Mouse (Mus musculus) midbrain, embryonic 12.5 days (tissue): ENCODE measurements around the gene 1700123K08Rik. TPM values are rescaled to one million over a fixed set of nuclear protein-coding genes. Genes with fewer than 3 reads are reported as not detected.
"Not testable (repeated sequence)": the region's sequence is repeated elsewhere in the genome, so short reads cannot be mapped to it uniquely, and the experiment has no call there.

Source experiments
- ATAC-seq: fragments of 200-750 bp; cut with Nextera tagmentation; 2 replicates; pipeline ENCODE4 v1.8.0; 2017; ENCODE audit warnings: low read depth, moderate TSS enrichment, moderate library complexity; ENCODE audit not compliant: low FRiP score
- H3K27ac ChIP-seq: fragments of 300-500 bp; sonication (generic); replicated peaks from 2 replicates; pipeline ENCODE4 v1.5.1; 2016; ENCODE audit warnings: mild to moderate bottlenecking
- H3K27me3 ChIP-seq: fragments of 300-500 bp; sonication (generic); 2 replicates; pipeline ENCODE4 v1.6.1; 2016; ENCODE audit warnings: mild to moderate bottlenecking
- H3K36me3 ChIP-seq: fragments of 300-500 bp; sonication (generic); 2 replicates; pipeline ENCODE4 v1.6.1; 2016
- H3K4me1 ChIP-seq: fragments of 300-500 bp; sonication (generic); 2 replicates; pipeline ENCODE4 v1.6.1; 2016
- H3K4me2 ChIP-seq: fragments of 300-500 bp; sonication (generic); replicated peaks from 2 replicates; pipeline ENCODE4 v1.6.1; 2016; ENCODE audit warnings: mild to moderate bottlenecking, moderate library complexity
- H3K4me3 ChIP-seq: fragments of 300-500 bp; sonication (generic); 2 replicates; pipeline ENCODE4 v1.5.1; 2016; ENCODE audit warnings: mild to moderate bottlenecking
- H3K9ac ChIP-seq: fragments of 300-500 bp; sonication (generic); replicated peaks from 2 replicates; pipeline ENCODE4 v1.6.1; 2016; ENCODE audit warnings: mild to moderate bottlenecking, moderate library complexity
- H3K9me3 ChIP-seq: fragments of 300-500 bp; sonication (generic); 2 replicates; pipeline ENCODE4 v1.6.1; 2016; ENCODE audit warnings: mild to moderate bottlenecking
- WGBS: fragments of 180-500 bp; shearing (Covaris S2); methylation state at CpG from one replicate; pipeline ENCODE4 v1.1.7; 2016; 5-methylcytosine and 5-hydroxymethylcytosine counted together
- microRNA-seq: library from miRNA; unstranded; fragments of <30 nt; microRNA quantifications from one replicate; pipeline ENCODE4, GENCODE M21; 2017
- polyA plus RNA-seq: library from polyadenylated mRNA; unstranded; fragments of >200 nt; fragmentation: Nextera tagmentation; extraction: Ambion mirVana; gene quantifications from 2 replicates; pipeline ENCODE4 v1.2.1, GENCODE M21; 2016

The 1700123K08Rik gene
- not detected in 2 replicates for polyA plus RNA-seq

GRCm38 (mm10) chr5:138564612-138565011, at the start of gene 1700123K08Rik:
Gene 1700123K08Rik, minus strand, starts transcription at chr5:138564712.
- WGBS: 89% methylated on average over 2 of the region's 2 CpGs

DNA sequence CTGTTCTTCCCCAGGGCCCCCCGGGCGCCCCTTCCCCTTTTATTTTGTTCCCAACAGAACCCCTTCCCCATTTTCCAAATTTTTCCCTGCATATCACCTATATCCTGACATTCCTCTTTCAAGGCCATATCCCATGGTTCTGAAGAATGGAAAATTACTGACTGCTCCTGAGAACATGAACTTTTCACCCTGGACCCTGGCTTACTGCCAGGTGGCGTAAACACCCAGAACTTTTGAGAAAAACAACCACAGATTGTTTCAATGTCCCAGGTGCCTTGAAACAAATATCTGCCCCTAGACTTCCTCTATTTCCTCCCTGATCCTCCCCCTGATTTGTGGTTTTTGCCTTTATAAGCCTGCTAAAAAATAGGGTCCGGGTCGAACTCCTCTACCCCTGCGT, 22.9 kb upstream of the 1700123K08Rik start:
- no peak overlapping the region for H3K4me2 ChIP-seq
- WGBS: 91% methylated on average over 6 of the region's 6 CpGs

More at GRCm38 (mm10) chr5:138564612-138565011, at the start of gene 1700123K08Rik:
- not testable (repeated sequence) for H3K27ac ChIP-seq, H3K4me1 ChIP-seq, H3K4me3 ChIP-seq, H3K9ac ChIP-seq, ATAC-seq, H3K27me3 ChIP-seq, H3K9me3 ChIP-seq, H3K4me2 ChIP-seq, H3K36me3 ChIP-seq

GRCm38 (mm10) chr5:138571623-138572022, 7.1 kb upstream of the 1700123K08Rik start:
- H3K4me2 ChIP-seq: no peak overlapping the region
- no peaks in the 10 kb centered on the region for H3K4me1 ChIP-seq
- H3K9ac ChIP-seq: no peak overlapping the region
- no peaks in the 10 kb centered on the region for H3K27me3 ChIP-seq
- 58% methylated on average over 4 of the region's 4 CpGs for WGBS
- no peaks in the 10 kb centered on the region for H3K36me3 ChIP-seq
- ATAC-seq: no peak
- H3K27ac ChIP-seq: no peak overlapping the region
- no peaks in the 10 kb centered on the region for H3K9me3 ChIP-seq
- no peak overlapping the region for H3K4me3 ChIP-seq

More for the DNA sequence above, 22.9 kb upstream of the 1700123K08Rik start:
- H3K27ac ChIP-seq: no peak overlapping the region
- peaks cover 12% of the 10 kb centered on the region for H3K9me3 ChIP-seq
- no peaks in the 10 kb centered on the region for H3K4me1 ChIP-seq
- ATAC-seq: no peak
- H3K4me3 ChIP-seq: no peak overlapping the region
- H3K9ac ChIP-seq: no peak overlapping the region
- H3K36me3 ChIP-seq: no peaks in the 10 kb centered on the region
- H3K27me3 ChIP-seq: no peaks in the 10 kb centered on the region

DNA sequence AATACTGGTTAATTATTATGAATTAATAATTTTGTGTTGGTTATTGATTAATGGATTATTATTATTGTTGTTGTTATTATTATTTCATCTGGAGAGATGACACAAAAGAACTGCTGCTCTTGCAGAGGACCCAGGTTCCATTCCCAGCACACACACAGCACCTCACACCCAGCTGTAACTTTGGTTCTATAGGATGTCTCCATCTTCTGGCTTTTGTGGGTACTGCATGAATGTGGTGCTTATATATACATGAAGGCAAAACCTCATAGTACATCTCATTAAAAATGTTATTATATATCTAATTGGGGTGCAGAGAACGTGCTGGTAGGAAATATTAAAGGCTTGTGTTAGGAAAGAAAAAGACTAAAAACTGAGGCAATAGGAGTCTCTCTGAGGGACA, 11.8 kb downstream of the 1700123K08Rik start:
- Histone ChIP-seq H3K4me1 (no peaks in the 10 kb centered on the region), H3K4me3 (no peak overlapping the region), H3K27me3 (no peaks in the 10 kb centered on the region), H3K4me2 (no peak overlapping the region), H3K9me3 (no peaks in the 10 kb centered on the region), H3K9ac (no peak overlapping the region), H3K36me3 (no peaks in the 10 kb centered on the region), H3K27ac (no peak overlapping the region)
- WGBS: 51% methylated on average over 1 of the region's 1 CpGs
- ATAC-seq: no peak

DNA sequence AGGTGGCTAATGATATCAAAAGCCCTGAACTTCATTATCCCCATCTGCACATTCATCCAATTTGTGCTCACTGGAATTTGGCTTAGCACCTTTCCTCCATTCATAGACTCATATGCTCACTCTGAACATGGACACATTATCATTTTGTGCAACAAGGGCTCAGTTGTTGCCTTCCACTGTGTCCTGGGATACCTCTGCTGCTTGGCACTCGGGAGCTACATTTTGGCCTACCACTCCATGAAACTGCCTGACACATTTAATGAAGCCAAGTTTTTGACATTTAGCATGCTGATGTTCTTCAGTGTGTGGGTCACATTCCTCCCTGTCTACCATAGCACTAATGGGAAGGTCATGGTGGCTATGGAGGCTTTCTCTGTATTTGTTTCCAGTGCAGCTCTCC, 32.0 kb downstream of the 1700123K08Rik start:
- no peak overlapping the region for H3K4me3 ChIP-seq
- H3K9ac ChIP-seq: no peak overlapping the region
- H3K27ac ChIP-seq: no peak overlapping the region
- no peaks in the 10 kb centered on the region for H3K4me1 ChIP-seq
- no peaks in the 10 kb centered on the region for H3K36me3 ChIP-seq
- no peak for ATAC-seq
- H3K9me3 ChIP-seq: no peaks in the 10 kb centered on the region
- H3K27me3 ChIP-seq: no peaks in the 10 kb centered on the region
- 86% methylated on average over 1 of the region's 1 CpGs for WGBS
- no peak overlapping the region for H3K4me2 ChIP-seq

Small RNA genes within 50 kb of the gene (microRNA-seq; reads per million reads assigned to microRNA genes)
- gene Gm24082: not detected

Other genes with a start within 250 kb of the 1700123K08Rik start
- not detected in 2 replicates for gene Pvrig, start 222.8 kb downstream of the 1700123K08Rik start, polyA plus RNA-seq
- gene Zfp157, start 123.2 kb downstream of the 1700123K08Rik start, polyA plus RNA-seq: 64.4 and 70.5 TPM in 2 replicates
- 81.5 and 85.2 TPM in 2 replicates for gene Zfp68, start 55.0 kb upstream of the 1700123K08Rik start, polyA plus RNA-seq
- gene A430033K04Rik, start 58.1 kb upstream of the 1700123K08Rik start, polyA plus RNA-seq: 14.9 and 16.8 TPM in 2 replicates
- 26.6 and 31.9 TPM in 2 replicates for gene Fam20c, start 189.8 kb upstream of the 1700123K08Rik start, polyA plus RNA-seq